In genomic region chr2:165074081-165074884, GRCm38 (mm10) we compare ENCODE assay signal across 10 mouse cellular contexts. TPM values are rescaled to one million over a fixed set of nuclear protein-coding genes. Genes with fewer than 3 reads are reported as not detected.
DNase-seq lines count a peak whose midpoint lies in the region; TF ChIP-seq lines count a peak whose summit lies in the region.
"Had no signal": no experiment of that assay in that cellular context is flagged by ENCODE, and none has a peak within 500 bp of the region (broad histone marks: within the 10 kb centered on the region; RNA-seq: fewer than 3 reads in every experiment).

No protein-coding gene starts in this region.

- no peak overlapping the region for H3K4me3 ChIP-seq in layer of hippocampus, adult 2 months

- no peak for TF ChIP-seq CTCF in layer of hippocampus, adult 2 months (conservative IDR thresholded peaks at IDR 0.05)

- DNase-seq in layer of hippocampus, adult 2 months (ENCODE audit: low spot score in 2 of 2) = peak; percentile 31 to 35
- DNase-seq in layer of hippocampus, postnatal 25 days (ENCODE audit: extremely low spot score in 1 of 2, low spot score in 1 of 2) = no peak
- peak; percentile 73 for DNase-seq in MN1 (ENCODE audit: low spot score)
- DNase-seq in cerebellum, adult 9-11 months = peak; percentile 95
- peak; percentile 39 to 47 for DNase-seq in layer of hippocampus, postnatal 10 days (ENCODE audit: low spot score in 2 of 2)
- DNase-seq in kidney, postnatal 36 days = no peak
- no peak for DNase-seq in thymus, adult 18-20 months
- no peak for DNase-seq in kidney, adult 9 months

- H3K27ac ChIP-seq in layer of hippocampus, adult 2 months = peak overlapping the region; percentile 46; the same call in 1 of the 2 replicates

RNA-seq across cellular contexts. Expression of gene 1700025C18Rik, which starts 16.3 kb away (rescaled TPM):
- total RNA-seq in layer of hippocampus, adult 2 months (2021) = not detected
- not detected for total RNA-seq in layer of hippocampus, postnatal 25 days (2021)
- not detected for total RNA-seq in layer of hippocampus, postnatal 10 days (2021)
- total RNA-seq: gastrocnemius, postnatal 14 days; layer of hippocampus, adult 8-10 months had no signal

RNA-seq across cellular contexts. Expression of gene Cd40, which starts 18.9 kb away (rescaled TPM):
- total RNA-seq in layer of hippocampus, adult 2 months (2021) = under 1 TPM; 0.33 to 0.91 TPM
- total RNA-seq in layer of hippocampus, postnatal 25 days (2021) = 1 to 10 TPM in 1 of 2 experiments, under 1 TPM in 1; 0.66 to 1.6 TPM
- total RNA-seq in layer of hippocampus, postnatal 10 days (2021) = 1 to 10 TPM; 1.5 to 3.8 TPM

RNA-seq across cellular contexts. Expression of gene Ncoa5, which starts 39.6 kb away (rescaled TPM):
- total RNA-seq in layer of hippocampus, adult 2 months (2021) = 10 to 100 TPM; 57.8 to 63.8 TPM
- 10 to 100 TPM; 50.2 to 56.1 TPM for total RNA-seq in layer of hippocampus, postnatal 25 days (2021)
- 10 to 100 TPM; 55.8 to 57.6 TPM for total RNA-seq in layer of hippocampus, postnatal 10 days (2021)

Comparison
In these comparisons a context has a peak if more than half of its experiments do, and no peak if none do; other contexts are left out.
1. DNase-seq: peak in layer of hippocampus, adult 2 months (2 of 2), MN1 (single experiment), cerebellum, adult 9-11 months (single experiment) and layer of hippocampus, postnatal 10 days (2 of 2); none in layer of hippocampus, postnatal 25 days (0 of 2), kidney, postnatal 36 days (0 of 2), thymus, adult 18-20 months (0 of 2) and kidney, adult 9 months (single experiment).